16 mouse cellular contexts compared by ENCODE assay signal in the genomic region with DNA sequence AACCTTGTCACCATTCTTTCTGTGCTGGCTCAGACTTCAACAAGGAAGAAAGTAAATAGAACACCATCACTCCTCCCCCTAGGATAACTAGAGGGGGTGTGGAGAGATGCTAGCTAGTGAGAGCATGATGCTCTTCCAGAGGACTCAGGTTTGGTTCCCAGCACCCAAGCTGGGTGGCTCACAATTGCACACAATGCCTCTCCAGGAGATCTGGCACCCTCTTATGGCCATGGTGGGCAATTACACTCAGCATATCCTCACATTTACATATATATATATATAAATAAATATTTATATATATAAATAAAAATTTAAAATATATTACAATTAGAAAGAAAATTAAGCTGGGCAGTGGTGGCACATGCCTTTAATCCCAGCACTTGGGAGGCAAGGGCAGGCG. TPM values are rescaled to one million over a fixed set of nuclear protein-coding genes. Genes with fewer than 3 reads are reported as not detected.
DNase-seq lines count a peak whose midpoint lies in the region; ATAC-seq and TF ChIP-seq lines count a peak whose summit lies in the region.
"Had no signal": no experiment of that assay in that cellular context is flagged by ENCODE, and none has a peak within 500 bp of the region (broad histone marks: within the 10 kb centered on the region; RNA-seq: fewer than 3 reads in every experiment).

No protein-coding gene starts in this region.

- peaks cover 8% of the 10 kb centered on the region; the same call in 1 of the 2 replicates for H3K4me1 ChIP-seq in hindbrain, postnatal 0 days (ENCODE audit: insufficient read depth, low read length)
- H3K4me1 ChIP-seq in hindbrain, embryonic 14.5 days (replicated peaks; ENCODE audit: control insufficient read depth, insufficient read depth, low read length): peaks cover 10% of the 10 kb centered on the region; the same call in 1 of the 2 replicates
- H3K4me1 ChIP-seq in liver, postnatal 0 days (ENCODE audit: insufficient read depth): peaks cover 7% of the 10 kb centered on the region
- no peaks in the 10 kb centered on the region; the same call in none of the 2 replicates for H3K4me1 ChIP-seq in liver, embryonic 11.5 days (replicated peaks; ENCODE audit: control insufficient read depth, insufficient read depth, low read length)
- peaks cover 21% of the 10 kb centered on the region for H3K4me1 ChIP-seq in E14TG2a.4 (replicated peaks; ENCODE audit: low read depth, low read length)
- H3K4me1 ChIP-seq in bone marrow, adult 2 months (ENCODE audit: control insufficient read depth, insufficient read depth, low read length): no peaks in the 10 kb centered on the region
- no peaks in the 10 kb centered on the region for H3K4me1 ChIP-seq in midbrain, embryonic 11.5 days (ENCODE audit: control insufficient read depth, insufficient read depth, low read length)

- H3K4me3 ChIP-seq in hindbrain, postnatal 0 days (ENCODE audit: low read length): no peak overlapping the region
- H3K4me3 ChIP-seq in hindbrain, embryonic 14.5 days (replicated peaks; ENCODE audit: low read length): no peak overlapping the region
- H3K4me3 ChIP-seq in liver, postnatal 0 days (ENCODE audit: low read depth, low read length): no peak overlapping the region
- H3K4me3 ChIP-seq in liver, embryonic 11.5 days (ENCODE audit: low read depth, low read length): no peak overlapping the region
- H3K4me3 ChIP-seq in E14TG2a.4 (replicated peaks; ENCODE audit: low read length): no peak overlapping the region
- no peak overlapping the region for H3K4me3 ChIP-seq in bone marrow, adult 2 months (replicated peaks; ENCODE audit: control insufficient read depth, low read depth, low read length)
- H3K4me3 ChIP-seq in midbrain, embryonic 11.5 days (ENCODE audit: low read depth, low read length): no peak overlapping the region
- H3K4me3 ChIP-seq: hindbrain, embryonic 12.5 days; neural tube, embryonic 15.5 days had no signal

- TF ChIP-seq CTCF in hindbrain, postnatal 0 days (IDR thresholded peaks at IDR 0.05; ENCODE audit: low read depth): peak; percentile 14; the same call in 1 of the 2 replicates
- TF ChIP-seq CTCF in liver, postnatal 0 days (IDR thresholded peaks at IDR 0.05; ENCODE audit: low read depth): peak; percentile 19; the same call in 1 of the 2 replicates
- peak; percentile 58 for TF ChIP-seq CTCF in E14TG2a.4 (conservative IDR thresholded peaks at IDR 0.05; ENCODE audit: low read length)
- peak; percentile 19; the same call in 1 of the 2 replicates for TF ChIP-seq CTCF in bone marrow, adult 2 months (IDR thresholded peaks at IDR 0.05; ENCODE audit: control insufficient read depth, insufficient read depth, low read length)

- no peak overlapping the region for H3K9ac ChIP-seq in hindbrain, postnatal 0 days (replicated peaks; ENCODE audit: low read length)
- H3K9ac ChIP-seq in hindbrain, embryonic 14.5 days: no peak overlapping the region
- H3K9ac ChIP-seq in liver, postnatal 0 days (replicated peaks): no peak overlapping the region
- H3K9ac ChIP-seq in liver, embryonic 11.5 days (ENCODE audit: low read depth, low read length): no peak overlapping the region
- H3K9ac ChIP-seq in midbrain, embryonic 11.5 days (ENCODE audit: low read length): no peak overlapping the region
- H3K9ac ChIP-seq: forebrain, postnatal 0 days; hindbrain, embryonic 12.5 days; neural tube, embryonic 15.5 days had no signal

- no peak for ATAC-seq in hindbrain, postnatal 0 days
- ATAC-seq in hindbrain, embryonic 14.5 days (ENCODE audit: low FRiP score): no peak
- ATAC-seq in liver, postnatal 0 days: no peak
- ATAC-seq in liver, embryonic 11.5 days (replicated peaks; ENCODE audit: low FRiP score): no peak
- no peak for ATAC-seq in midbrain, embryonic 11.5 days (ENCODE audit: low FRiP score)
- ATAC-seq in cerebellum, adult (ENCODE audit: insufficient number of reproducible peaks, low FRiP score, low TSS enrichment): no peak
- ATAC-seq: activated CD4-positive, CD25-positive, alpha-beta regulatory T cell, adult 4 months; forebrain, postnatal 0 days; Patski had no signal

- 100% methylated on average over 1 of the region's 1 CpGs for whole genome bisulfite sequencing in hindbrain, postnatal 0 days
- 97% methylated on average over 1 of the region's 1 CpGs for WGBS in hindbrain, embryonic 14.5 days
- WGBS in liver, postnatal 0 days (ENCODE audit: insufficient replicate concordance): 89% methylated on average over 1 of the region's 1 CpGs
- 87% methylated on average over 1 of the region's 1 CpGs for WGBS in liver, embryonic 11.5 days
- WGBS in bone marrow, adult 2 months: 87% methylated on average over 1 of the region's 1 CpGs
- 91% methylated on average over 1 of the region's 1 CpGs for WGBS in midbrain, embryonic 11.5 days

- TF ChIP-seq POLR2A in bone marrow, adult 2 months (IDR thresholded peaks at IDR 0.05; ENCODE audit: borderline replicate concordance, control insufficient read depth, low read depth, low read length): no peak

- H3K4me2 ChIP-seq in hindbrain, postnatal 0 days (ENCODE audit: low read depth, low read length): no peak overlapping the region
- H3K4me2 ChIP-seq in hindbrain, embryonic 14.5 days (replicated peaks): no peak overlapping the region
- no peak overlapping the region for H3K4me2 ChIP-seq in liver, postnatal 0 days (ENCODE audit: low read depth, low read length)
- H3K4me2 ChIP-seq in liver, embryonic 11.5 days: no peak overlapping the region
- no peak overlapping the region for H3K4me2 ChIP-seq in midbrain, embryonic 11.5 days
- H3K4me2 ChIP-seq: hindbrain, embryonic 12.5 days; neural tube, embryonic 15.5 days had no signal

- DNase-seq in hindbrain, postnatal 0 days (ENCODE audit: low spot score): no peak
- DNase-seq in hindbrain, embryonic 14.5 days (ENCODE audit: low spot score): no peak
- DNase-seq in liver, postnatal 0 days: no peak
- DNase-seq in liver, embryonic 11.5 days (ENCODE audit: low spot score): no peak
- DNase-seq in midbrain, embryonic 11.5 days (ENCODE audit: low spot score, missing footprints): no peak
- DNase-seq: cerebellum, adult 11-12 months; right cerebral cortex, postnatal 14 days; thymus, postnatal 36 days had no signal

- no peaks in the 10 kb centered on the region for H3K36me3 ChIP-seq in hindbrain, postnatal 0 days (ENCODE audit: insufficient read depth, low read length)
- H3K36me3 ChIP-seq in hindbrain, embryonic 14.5 days (replicated peaks; ENCODE audit: control insufficient read depth, insufficient read depth): peaks cover 15% of the 10 kb centered on the region
- no peaks in the 10 kb centered on the region for H3K36me3 ChIP-seq in liver, postnatal 0 days (replicated peaks; ENCODE audit: insufficient read depth, low read length)
- H3K36me3 ChIP-seq in liver, embryonic 11.5 days (ENCODE audit: control insufficient read depth, insufficient read depth, low read length): peaks cover 6% of the 10 kb centered on the region; the same call in 1 of the 2 replicates
- peaks cover 73% of the 10 kb centered on the region for H3K36me3 ChIP-seq in E14TG2a.4 (ENCODE audit: insufficient read depth, low read length)
- H3K36me3 ChIP-seq in midbrain, embryonic 11.5 days (ENCODE audit: control insufficient read depth, insufficient read depth, low read length): peaks cover 6% of the 10 kb centered on the region; the same call in 1 of the 2 replicates

- no peak for TF ChIP-seq EP300 in liver, postnatal 0 days (IDR thresholded peaks at IDR 0.05; ENCODE audit: low read depth)

- no peak overlapping the region for H3K27ac ChIP-seq in hindbrain, postnatal 0 days
- H3K27ac ChIP-seq in hindbrain, embryonic 14.5 days: no peak overlapping the region
- no peak overlapping the region for H3K27ac ChIP-seq in liver, postnatal 0 days (ENCODE audit: low read depth)
- no peak overlapping the region for H3K27ac ChIP-seq in liver, embryonic 11.5 days (ENCODE audit: low read depth, low read length)
- no peak overlapping the region for H3K27ac ChIP-seq in bone marrow, adult 2 months (ENCODE audit: control insufficient read depth, insufficient read depth, low read depth, low read length, poor library complexity)
- no peak overlapping the region for H3K27ac ChIP-seq in midbrain, embryonic 11.5 days (ENCODE audit: low read depth, low read length)
- H3K27ac ChIP-seq: hindbrain, embryonic 12.5 days; neural tube, embryonic 15.5 days had no signal

- H3K9me3 ChIP-seq in hindbrain, postnatal 0 days (ENCODE audit: low read length): no peaks in the 10 kb centered on the region
- H3K9me3 ChIP-seq in hindbrain, embryonic 14.5 days (ENCODE audit: control insufficient read depth, low read length): no peaks in the 10 kb centered on the region
- H3K9me3 ChIP-seq in liver, postnatal 0 days (ENCODE audit: low read length): no peaks in the 10 kb centered on the region
- H3K9me3 ChIP-seq in liver, embryonic 11.5 days (ENCODE audit: control insufficient read depth, low read length): no peaks in the 10 kb centered on the region
- 0 out of 2 replicates have a peak, but pooled peaks cover 4% of the 10 kb centered on the region for H3K9me3 ChIP-seq in E14TG2a.4 (ENCODE audit: low read length)
- no peaks in the 10 kb centered on the region for H3K9me3 ChIP-seq in midbrain, embryonic 11.5 days (ENCODE audit: control insufficient read depth, low read length)
- H3K9me3 ChIP-seq: hindbrain, embryonic 12.5 days; neural tube, embryonic 15.5 days had no signal

- no peaks in the 10 kb centered on the region for H3K27me3 ChIP-seq in hindbrain, postnatal 0 days (ENCODE audit: insufficient read depth, low read length)
- H3K27me3 ChIP-seq in hindbrain, embryonic 14.5 days (ENCODE audit: control insufficient read depth, insufficient read depth, low read length): no peaks in the 10 kb centered on the region
- no peaks in the 10 kb centered on the region for H3K27me3 ChIP-seq in liver, postnatal 0 days (ENCODE audit: insufficient read depth, low read length)
- H3K27me3 ChIP-seq in liver, embryonic 11.5 days (replicated peaks; ENCODE audit: control insufficient read depth, insufficient read depth, low read length): no peaks in the 10 kb centered on the region
- no peaks in the 10 kb centered on the region for H3K27me3 ChIP-seq in E14TG2a.4 (ENCODE audit: insufficient read depth, low read length)
- no peaks in the 10 kb centered on the region for H3K27me3 ChIP-seq in midbrain, embryonic 11.5 days (ENCODE audit: control insufficient read depth, insufficient read depth, low read length)
- H3K27me3 ChIP-seq: neural tube, embryonic 15.5 days; Patski had no signal

RNA-seq across cellular contexts. Expression of gene Sulf2, which starts 58.6 kb away (rescaled TPM):
- total RNA-seq in hindbrain, postnatal 0 days (2014; rRNA removed): 111 and 114 TPM in 2 replicates
- 71.4 and 81.6 TPM in 2 replicates for polyA plus RNA-seq in hindbrain, postnatal 0 days (2015; fragmentation: Nextera tagmentation; extraction: Ambion mirVana)
- 125 TPM in 2 replicates for polyA plus RNA-seq in hindbrain, embryonic 14.5 days (2014; fragmentation: Nextera tagmentation; extraction: Ambion mirVana)
- polyA plus RNA-seq in liver, postnatal 0 days (2015; fragmentation: Nextera tagmentation; extraction: Ambion mirVana): 1.6 and 1.8 TPM in 2 replicates
- 30.3 and 32.4 TPM in 2 replicates for polyA plus RNA-seq in liver, embryonic 11.5 days (2014; fragmentation: Nextera tagmentation; extraction: Ambion mirVana)
- polyA plus RNA-seq in bone marrow, adult 2 months (2011; ENCODE audit: insufficient read depth, insufficient read length, low replicate concordance, missing spikeins): 2.5 and 11.3 TPM in 2 replicates
- 84.5 and 87.6 TPM in 2 replicates for polyA plus RNA-seq in midbrain, embryonic 11.5 days (2014; fragmentation: Nextera tagmentation; extraction: Ambion mirVana)
